Mouse (Mus musculus) ovary, adult 2 months (tissue): Measurements from ENCODE around the gene BC048507. TPM values are rescaled to one million over a fixed set of nuclear protein-coding genes. Genes with fewer than 3 reads are reported as not detected.

Experiments
- polyA plus RNA-seq: library from polyadenylated mRNA; depleted of rRNA; stranded (reverse); fragments of >200 nt; gene quantifications from 2 replicates; pipeline ENCODE4 v1.2.3, GENCODE M21; 2012; rRNA removed

The BC048507 gene
- polyA plus RNA-seq = not detected in 2 replicates

GRCm38 (mm10) chr13:67863026-67863425, at the start of gene BC048507:
BC048507 (plus strand) TSS chr13:67863326.

GRCm38 (mm10) chr13:67813710-67814660, 49.1 kb upstream of the BC048507 start, which contains the start of gene Zfp273:
Zfp273 (plus strand) TSS chr13:67813740.

GRCm38 (mm10) chr13:67830911-67831336, 32.2 kb upstream of the BC048507 start, which contains the start of gene Gm10037:
Gm10037 (plus strand) TSS chr13:67831106.

Other genes with a start within 250 kb of the BC048507 start
- not detected in 2 replicates for gene Gm49345, start 225.6 kb upstream of the BC048507 start, polyA plus RNA-seq
- 0.46 and 1.1 TPM in 2 replicates for gene Zfp729a, start 225.5 kb upstream of the BC048507 start, polyA plus RNA-seq
- 2.9 and 3.4 TPM in 2 replicates for gene Zfp738, start 176.3 kb upstream of the BC048507 start, polyA plus RNA-seq
- gene Zfp65, start 134.2 kb upstream of the BC048507 start, polyA plus RNA-seq = 0.31 and 0.92 TPM in 2 replicates
- 0.07 and 0.14 TPM in 2 replicates for gene Zfp85, start 108.1 kb upstream of the BC048507 start, polyA plus RNA-seq
- gene Zfp493, start 83.6 kb upstream of the BC048507 start, polyA plus RNA-seq = 0.61 and 0.90 TPM in 2 replicates
- 0.14 and 0.58 TPM in 2 replicates for gene Zfp273, start 49.6 kb upstream of the BC048507 start, polyA plus RNA-seq
- 0.35 TPM in 1 of 2 replicates, not detected in the other for gene Gm10037, start 32.2 kb upstream of the BC048507 start, polyA plus RNA-seq